Mouse (Mus musculus) cerebellum, adult 2 months (tissue): Measurements from ENCODE around the gene Scamp1.

Source experiments
- CTCF ChIP-seq: fragments of 200-500 bp; IDR thresholded peaks from 2 replicates; pipeline ENCODE4 v1.5.1; 2011; ENCODE audit warnings: low read depth, mild to moderate bottlenecking, control low read depth, low read length, moderate library complexity, borderline replicate concordance; ENCODE audit not compliant: insufficient read depth
- POLR2A ChIP-seq: fragments of 200-500 bp; IDR thresholded peaks from 2 replicates; pipeline ENCODE4 v1.6.1; 2011; ENCODE audit warnings: low read length, control low read depth, borderline replicate concordance; ENCODE audit not compliant: insufficient read depth

DNA sequence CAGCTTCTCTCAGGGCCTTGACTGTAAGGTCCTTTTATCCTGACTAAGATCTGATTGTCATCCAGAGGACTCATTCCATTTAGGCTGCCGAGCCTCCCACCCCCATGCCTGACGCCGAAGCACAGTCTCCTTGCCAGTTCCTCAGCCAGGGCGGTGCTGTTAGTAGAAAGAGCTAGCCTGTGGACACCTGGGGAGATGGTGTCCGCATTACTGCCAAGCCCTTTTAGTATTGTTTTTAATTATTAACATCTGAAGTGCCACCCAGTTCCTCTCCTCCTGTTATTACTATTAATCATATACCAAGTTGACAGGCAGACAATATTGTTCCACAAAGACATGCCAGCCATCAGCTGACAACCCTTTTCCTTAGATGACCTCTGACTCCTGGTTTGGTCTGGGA lies 103.6 kb downstream of the Scamp1 start:
- TF ChIP-seq POLR2A (no peak), CTCF (no peak)
